Mouse (Mus musculus) CD4-positive helper T cell, adult 2 months (primary cell): ENCODE measurements around the gene Exoc3l.
A peak's percentile ranks its signal among the peaks of the same experiment; 100 is the strongest.
"Not testable (repeated sequence)": the region's sequence is repeated elsewhere in the genome, so short reads cannot be mapped to it uniquely, and the experiment has no call there.

Experiments
- DNase-seq: peaks from one replicate; pipeline ENCODE4 v3.0.0-alpha.2; 2012; ENCODE audit warnings: low read depth, missing footprints, low spot score

The Exoc3l gene

DNA sequence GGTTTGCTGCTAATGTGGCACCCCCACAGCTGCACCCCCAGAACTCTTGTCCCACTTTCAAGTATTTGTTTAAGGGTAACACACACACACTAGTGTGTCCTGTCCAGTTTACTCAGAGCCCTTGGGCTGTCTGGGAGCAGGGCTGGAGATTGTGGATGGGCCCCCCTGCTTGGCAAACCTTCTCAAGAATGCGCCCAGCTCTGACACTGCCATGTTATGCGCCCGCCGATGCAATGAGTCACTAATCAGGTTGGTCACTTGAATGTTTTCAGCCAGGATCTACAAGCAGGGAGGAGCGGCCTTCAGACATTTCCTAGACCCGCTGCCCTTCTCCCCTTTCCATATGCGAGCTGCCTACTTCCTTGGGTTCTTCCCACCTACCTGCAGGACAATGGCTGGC lies 3.4 kb downstream of the Exoc3l start:
- no peak for DNase-seq

GRCm38 (mm10) chr8:105291802-105292201 lies 4.1 kb downstream of the Exoc3l start:
- peak; percentile 30 for DNase-seq

DNA sequence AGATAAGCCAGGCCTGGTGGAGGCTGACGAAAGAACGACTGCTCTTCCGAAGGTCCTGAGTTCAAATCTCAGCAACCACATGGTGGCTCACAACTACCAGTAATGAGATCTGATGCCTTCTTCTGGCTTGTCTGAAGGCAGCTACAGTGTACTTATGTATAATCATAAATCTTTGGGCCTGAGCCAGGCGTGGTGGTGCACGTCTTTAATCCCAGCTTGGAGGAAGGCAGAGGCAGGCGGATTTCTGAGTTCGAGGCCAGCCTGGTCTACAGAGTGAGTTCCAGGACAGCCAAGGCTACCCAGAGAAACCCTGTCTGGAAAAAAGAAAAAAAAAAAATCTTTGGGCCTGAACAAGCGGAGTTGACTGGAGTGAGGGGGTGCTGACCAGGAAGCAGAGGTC lies 4.5 kb downstream of the Exoc3l start:
- not testable (repeated sequence) for DNase-seq

DNA sequence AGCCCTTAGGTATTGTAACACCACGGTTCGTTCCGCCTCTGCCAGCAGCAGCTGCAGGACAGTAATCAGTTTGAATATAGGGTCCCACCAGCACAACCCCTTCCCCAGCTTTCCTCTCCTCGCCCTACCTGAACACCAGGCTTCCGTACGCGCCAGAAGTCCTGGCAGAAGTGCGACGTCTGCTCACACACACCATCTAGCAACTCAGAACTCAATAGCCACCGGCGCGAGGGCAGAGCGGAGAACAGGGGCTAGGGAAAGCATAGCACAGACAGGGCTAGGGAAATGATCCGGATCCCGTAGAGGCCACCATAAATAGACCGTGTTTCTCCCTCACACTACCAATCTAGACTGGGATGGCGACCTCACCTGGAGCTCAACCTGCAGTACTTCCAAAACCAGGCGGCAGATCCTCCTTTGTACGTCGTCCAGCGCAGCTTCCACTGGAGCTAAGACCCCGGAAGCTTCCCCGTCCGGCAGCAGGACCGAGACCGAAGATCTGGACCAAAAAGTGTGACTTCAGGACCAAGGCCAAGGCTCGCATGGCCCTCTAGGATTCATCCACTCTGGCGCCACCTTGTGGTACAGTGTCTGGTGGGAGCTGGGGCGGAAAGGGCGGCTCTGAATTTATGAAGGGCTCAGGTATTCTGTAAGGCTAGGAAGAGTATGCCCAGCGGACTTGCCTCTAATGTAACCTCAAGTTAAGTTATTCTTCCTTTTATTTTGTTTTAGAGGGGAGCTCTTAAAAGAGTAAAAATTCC lies 5.2 kb downstream of the Exoc3l start:
- peak; percentile 86 for DNase-seq

DNA sequence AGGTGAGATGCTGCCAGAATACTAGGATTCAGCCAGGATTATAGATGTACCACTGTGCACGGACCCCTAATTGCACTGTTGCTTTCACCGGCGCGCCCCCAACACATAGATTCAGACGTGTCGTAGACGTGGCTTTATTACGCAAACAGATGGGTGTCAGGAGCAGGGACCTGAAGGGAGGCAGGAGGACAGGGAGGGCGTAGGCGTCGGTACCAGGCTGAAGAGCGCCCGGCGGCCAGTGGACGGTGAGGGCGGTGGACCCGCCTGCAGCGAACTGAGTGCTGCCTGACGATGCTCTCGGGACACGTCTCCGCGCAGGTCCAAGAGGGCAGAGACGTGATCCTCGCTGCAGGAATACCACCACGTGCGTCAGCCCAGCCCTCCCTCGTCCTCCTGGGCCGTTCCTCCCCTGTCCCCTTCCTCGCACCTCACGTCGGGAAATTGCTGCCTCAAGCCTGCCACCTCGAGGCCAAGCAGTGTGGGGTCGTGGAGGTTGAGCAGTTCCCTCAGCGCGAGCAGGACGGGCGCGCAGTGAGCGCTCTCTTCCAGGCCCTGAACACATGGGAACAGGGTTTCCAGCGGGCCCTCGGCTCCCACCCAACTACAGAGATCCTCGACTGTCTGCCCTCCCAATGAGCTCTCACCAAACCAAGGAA lies 6.0 kb downstream of the Exoc3l start, which contains the start of gene 4931428F04Rik:
Gene 4931428F04Rik (minus strand): TSS at position 60 of the 656 bp plus-strand sequence.
- peak; percentile 72 for DNase-seq

DNA sequence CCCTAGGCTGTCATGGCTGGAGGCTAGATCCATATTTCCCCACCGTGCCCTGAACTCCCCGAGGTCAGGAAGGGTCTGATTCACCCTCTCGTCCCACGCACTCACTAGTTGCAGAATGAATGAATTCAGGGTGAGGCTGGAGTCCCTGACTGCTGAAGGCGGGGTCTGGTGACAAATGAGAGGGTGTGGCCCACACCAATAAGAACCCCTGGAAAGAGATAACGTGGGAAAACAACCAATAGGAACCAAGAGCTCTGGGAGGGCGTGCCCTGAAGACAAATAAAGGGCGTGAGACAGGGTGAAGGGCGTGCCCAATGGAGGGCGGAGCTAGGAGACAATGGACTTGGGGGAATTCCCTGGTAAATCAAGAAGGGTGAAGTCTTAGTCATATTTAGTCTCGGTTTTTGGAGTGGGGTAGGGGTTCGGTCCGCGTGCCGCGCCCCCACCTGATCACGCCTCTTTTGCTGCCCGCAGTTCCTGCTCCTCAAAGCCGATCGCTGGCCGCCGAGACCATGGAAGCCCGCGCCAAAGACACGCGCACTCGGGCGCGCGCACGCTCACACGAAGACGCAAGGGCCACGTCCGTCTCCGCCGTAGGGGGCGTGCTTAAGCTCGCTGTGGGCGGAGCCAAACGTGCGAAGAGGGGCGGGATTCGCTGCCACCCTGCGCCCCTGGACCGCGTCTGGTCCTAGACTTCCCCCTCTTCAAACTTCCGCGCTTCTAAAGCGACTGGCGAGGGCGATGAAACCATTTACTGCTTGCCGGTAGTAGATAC lies 6.8 kb downstream of the Exoc3l start:
- DNase-seq, result peak; percentile 96

- DNase-seq, result no peak
Measured at GRCm38 (mm10) chr8:105288231-105288630, 7.7 kb downstream of the Exoc3l start.

DNA sequence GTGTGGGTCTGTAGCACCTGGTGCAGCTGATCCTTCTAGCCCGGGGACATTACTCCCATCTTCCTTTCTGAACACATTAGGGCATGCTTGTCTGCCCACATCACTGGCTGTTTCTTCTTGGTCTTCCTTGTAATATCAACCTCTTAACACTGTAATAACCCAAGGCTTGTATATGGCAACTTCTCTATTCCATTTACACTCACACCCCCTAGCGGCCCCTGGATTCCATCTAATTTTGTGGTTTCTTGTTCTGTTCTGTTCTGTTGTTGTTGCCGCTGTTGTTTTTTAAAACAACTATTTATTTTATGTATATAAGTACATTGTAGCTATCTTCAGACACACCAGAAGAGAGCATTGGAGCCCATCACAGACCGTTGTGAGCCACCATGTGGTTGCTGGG lies 9.0 kb downstream of the Exoc3l start:
- DNase-seq, result no peak

DNA sequence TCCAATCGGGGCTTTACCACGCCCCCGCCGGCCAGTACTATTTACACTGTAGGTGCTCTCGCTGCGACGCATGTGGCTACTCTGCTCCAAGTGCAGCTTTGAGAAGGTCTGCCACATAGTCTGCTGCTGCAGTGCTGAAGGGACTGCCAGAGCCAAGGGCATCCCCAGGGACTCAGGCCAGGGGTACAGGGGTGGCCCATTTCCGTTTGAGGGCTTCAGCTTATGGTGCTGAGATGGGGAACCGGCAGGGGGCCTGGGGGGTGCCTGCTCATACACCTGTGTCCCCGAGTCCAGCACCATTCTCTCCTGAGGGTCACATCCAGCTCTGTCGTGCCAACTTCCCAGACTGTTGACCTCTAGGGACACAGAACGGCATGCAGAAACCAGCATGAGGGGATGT lies 10.4 kb downstream of the Exoc3l start:
- DNase-seq, result no peak

DNA sequence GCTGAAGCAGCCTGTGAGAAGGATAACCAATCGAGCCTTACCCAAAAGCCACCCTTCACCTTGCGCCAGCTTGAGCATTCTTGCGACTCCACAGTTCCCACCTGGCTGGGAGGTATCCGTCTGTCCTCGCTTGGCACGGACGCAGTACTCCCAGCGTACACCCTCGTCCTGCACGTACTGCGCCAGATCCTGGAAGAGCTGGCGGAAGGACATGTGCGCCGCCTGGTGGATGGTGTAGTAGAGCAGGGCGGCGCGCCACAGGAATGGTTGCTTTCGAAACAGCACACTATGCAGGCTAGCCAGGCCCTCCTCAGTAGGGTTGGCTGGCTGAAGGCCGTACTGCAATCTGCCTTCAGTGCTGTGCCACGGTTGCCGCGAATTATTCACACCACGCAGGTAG lies 12.8 kb downstream of the Exoc3l start:
- peak; percentile 63 for DNase-seq

- no peak for DNase-seq
Measured at GRCm38 (mm10) chr8:105282239-105282638, 13.7 kb downstream of the Exoc3l start.

DNA sequence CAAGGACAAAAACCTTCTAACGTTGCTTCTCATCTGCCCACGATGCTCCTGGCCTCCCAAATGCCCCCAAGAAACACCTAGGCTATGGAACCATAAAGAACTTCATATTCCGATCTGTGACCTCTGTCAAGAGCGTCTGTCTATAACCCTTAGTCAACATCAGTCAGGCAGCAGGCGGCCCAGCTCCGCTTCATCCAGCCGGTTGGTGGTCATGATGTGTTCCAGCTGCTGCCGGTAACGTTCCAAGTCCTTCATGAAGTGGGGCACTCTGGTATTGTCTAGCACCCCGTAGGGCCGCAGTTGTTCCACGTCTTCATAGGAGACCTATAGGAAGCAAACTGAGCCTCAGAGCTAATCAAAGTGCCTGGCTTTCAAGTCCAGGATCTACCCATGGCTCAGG lies 14.1 kb downstream of the Exoc3l start:
- DNase-seq, result no peak

GRCm38 (mm10) chr8:105280567-105280966 lies 15.3 kb downstream of the Exoc3l start:
- no peak for DNase-seq

- DNase-seq, result peak; percentile 75
Measured at GRCm38 (mm10) chr8:105278911-105279334, 17.0 kb downstream of the Exoc3l start.

GRCm38 (mm10) chr8:105276292-105277120 lies 19.4 kb downstream of the Exoc3l start:
- no peak for DNase-seq

DNA sequence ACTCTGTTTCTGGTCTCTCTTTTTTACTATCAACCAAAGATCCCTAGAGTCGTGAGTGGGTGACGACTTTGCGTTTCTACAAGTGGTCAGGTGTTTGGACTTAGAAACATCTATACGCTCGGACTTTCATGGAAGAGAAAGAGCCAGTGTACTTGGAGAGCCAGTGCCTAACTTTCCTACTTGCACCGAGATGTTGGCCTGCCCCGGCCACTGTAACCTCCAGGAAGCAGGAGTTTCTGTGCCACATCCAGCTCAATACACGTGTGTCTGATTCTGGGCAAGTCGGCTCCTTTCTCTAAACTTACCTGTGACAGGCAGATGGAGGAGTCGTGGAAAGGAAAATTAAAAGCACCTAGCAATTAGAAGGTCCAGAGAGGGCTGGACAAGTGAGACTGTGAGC lies 20.1 kb downstream of the Exoc3l start, which contains the start of gene Nol3:
Gene Nol3 (plus strand): TSS at position 301 of the 400 bp plus-strand sequence.
- no peak for DNase-seq

- no peak for DNase-seq
Measured at GRCm38 (mm10) chr8:105275387-105275786, 20.5 kb downstream of the Exoc3l start.

- no peak for DNase-seq
Measured at GRCm38 (mm10) chr8:105270916-105271186, 25.1 kb downstream of the Exoc3l start.

DNA sequence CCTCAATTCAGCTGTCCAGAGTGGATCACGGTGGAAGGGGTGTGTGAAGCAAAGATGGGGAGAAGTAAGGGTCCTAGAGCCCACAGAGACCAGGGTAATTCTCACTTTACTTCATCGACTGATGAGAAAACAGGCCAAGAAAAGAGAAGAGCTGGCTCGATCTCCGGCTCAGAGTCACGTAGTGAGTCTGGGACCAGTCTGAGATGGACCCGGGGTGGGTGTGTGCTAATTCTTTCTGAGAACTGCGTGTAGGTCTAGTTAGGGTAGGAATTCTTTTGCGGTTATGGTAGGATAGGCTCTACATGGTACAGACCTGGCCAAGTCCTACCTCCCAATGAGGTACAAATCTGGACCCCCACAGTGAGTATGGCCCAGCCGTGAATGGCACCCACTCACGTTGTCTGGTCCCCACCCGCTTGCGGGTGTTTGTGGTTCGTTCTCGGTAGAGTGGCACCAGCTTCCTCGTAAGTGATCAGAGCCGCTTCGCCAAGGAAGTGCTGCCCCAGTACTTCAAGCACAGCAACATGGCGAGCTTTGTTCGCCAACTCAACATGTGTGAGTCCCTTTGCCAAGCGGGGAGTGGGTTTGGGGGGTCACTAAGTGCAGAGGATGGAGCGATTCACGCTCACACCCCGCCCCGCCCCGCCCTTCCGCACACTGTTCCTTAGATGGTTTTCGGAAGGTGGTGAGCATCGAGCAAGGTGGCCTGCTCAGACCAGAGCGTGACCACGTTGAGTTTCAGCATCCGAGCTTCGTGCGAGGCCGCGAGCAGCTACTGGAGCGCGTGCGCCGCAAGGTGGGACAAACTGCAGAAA lies 25.6 kb downstream of the Exoc3l start:
- no peak for DNase-seq

- peak; percentile 52 for DNase-seq
Measured at GRCm38 (mm10) chr8:105269461-105269947, 26.4 kb downstream of the Exoc3l start, which contains the start of gene Hsf4. Gene Hsf4 (plus strand): TSS chr8:105269801.
